Mouse (Mus musculus): ENCODE data around the gene Exosc5.

The Exosc5 gene

GRCm38 (mm10) chr7:25636373-25636772 is 22.6 kb upstream of the Exosc5 start:
- CTCF ChIA-PET, result no interaction called here

- CTCF ChIA-PET, result interaction anchor here (0.6 to 0.8 kb wide), 2 partner anchors 8 to 14 kb away, joined by 3 read pairs; no protein-coding TSS in a partner anchor
These were observed 21.9 kb upstream of the Exosc5 start for GRCm38 (mm10) chr7:25637099-25637498.

- CTCF ChIA-PET, result no interaction called here
These were observed 19.2 kb upstream of the Exosc5 start for GRCm38 (mm10) chr7:25639754-25640153.

GRCm38 (mm10) chr7:25644136-25644535 is 14.8 kb upstream of the Exosc5 start:
- CTCF ChIA-PET, result interaction anchor here (2.1 kb wide), 1 partner anchor 18 kb away, joined by 4 read pairs; the partner anchor contains the start of gene B3gnt8

- CTCF ChIA-PET, result interaction anchor here (2.1 kb wide), 1 partner anchor 19 kb away, joined by 4 read pairs; the partner anchor contains the start of gene B3gnt8
These were observed 14.3 kb upstream of the Exosc5 start for GRCm38 (mm10) chr7:25644631-25645030.

GRCm38 (mm10) chr7:25645074-25645473 is 13.9 kb upstream of the Exosc5 start:
- CTCF ChIA-PET, result interaction anchor here (2.1 kb wide), 1 partner anchor 19 kb away, joined by 4 read pairs; the partner anchor contains the start of gene B3gnt8

- CTCF ChIA-PET, result interaction anchor here (0.6 to 1.3 kb wide), 3 partner anchors 10 to 211 kb away, joined by 3 to 8 read pairs (median 3); no protein-coding TSS in a partner anchor
These were observed 11.3 kb upstream of the Exosc5 start for GRCm38 (mm10) chr7:25647574-25648123.

- CTCF ChIA-PET, result interaction anchor here (0.5 to 0.6 kb wide), 2 partner anchors 165 to 169 kb away, joined by 4 to 6 read pairs; no protein-coding TSS in a partner anchor
These were observed 9.1 kb upstream of the Exosc5 start for GRCm38 (mm10) chr7:25649839-25650238.

- CTCF ChIA-PET, result interaction anchor here (0.7 to 1.2 kb wide), 4 partner anchors 14 to 222 kb away, joined by 3 read pairs; no protein-coding TSS in a partner anchor
These were observed 7.7 kb upstream of the Exosc5 start for GRCm38 (mm10) chr7:25651281-25651680.

- CTCF ChIA-PET, result interaction anchor here (0.5 to 1.4 kb wide), 8 partner anchors 26 to 389 kb away, joined by 3 to 9 read pairs (median 4); partner anchors contain the start of gene B3gnt8
These were observed 6.7 kb upstream of the Exosc5 start for GRCm38 (mm10) chr7:25652244-25652759.

GRCm38 (mm10) chr7:25655601-25656428 is 3.1 kb upstream of the Exosc5 start:
- CTCF ChIA-PET, result interaction anchor here (0.6 to 0.7 kb wide), 4 partner anchors 24 to 712 kb away, joined by 3 read pairs; no protein-coding TSS in a partner anchor

- CTCF ChIA-PET, result interaction anchor here (0.7 to 0.8 kb wide), 2 partner anchors 10 to 632 kb away, joined by 3 to 7 read pairs; no protein-coding TSS in a partner anchor
These were observed 1.2 kb upstream of the Exosc5 start for GRCm38 (mm10) chr7:25657785-25658184.

GRCm38 (mm10) chr7:25666381-25666780 is 7.4 kb downstream of the Exosc5 start:
- CTCF ChIA-PET, result interaction anchor here (0.6 kb wide), 1 partner anchor 389 kb away, joined by 3 read pairs; no protein-coding TSS in a partner anchor

- CTCF ChIA-PET, result interaction anchor here (0.5 to 0.8 kb wide), 2 partner anchors 8 to 13 kb away, joined by 3 read pairs; no protein-coding TSS in a partner anchor
These were observed 10.2 kb downstream of the Exosc5 start for GRCm38 (mm10) chr7:25669158-25669557.

GRCm38 (mm10) chr7:25669631-25670030 is 10.7 kb downstream of the Exosc5 start:
- CTCF ChIA-PET, result no interaction called here

- CTCF ChIA-PET, result no interaction called here
These were observed 11.1 kb downstream of the Exosc5 start for GRCm38 (mm10) chr7:25670096-25670495.

- CTCF ChIA-PET, result no interaction called here
These were observed 12.7 kb downstream of the Exosc5 start for GRCm38 (mm10) chr7:25671686-25672085.

- CTCF ChIA-PET, result no interaction called here
These were observed 13.5 kb downstream of the Exosc5 start for GRCm38 (mm10) chr7:25672442-25672841.

- CTCF ChIA-PET, result no interaction called here
These were observed 15.3 kb downstream of the Exosc5 start for GRCm38 (mm10) chr7:25674297-25674696.

- CTCF ChIA-PET, result no interaction called here
These were observed 15.8 kb downstream of the Exosc5 start, which contains the start of gene Tmem91 for GRCm38 (mm10) chr7:25674719-25675300. Tmem91 (minus strand) TSS chr7:25675166.

- CTCF ChIA-PET, result interaction anchor here (0.5 kb wide), 1 partner anchor 1550 kb away, joined by 3 read pairs; no protein-coding TSS in a partner anchor
These were observed 16.4 kb downstream of the Exosc5 start for GRCm38 (mm10) chr7:25675405-25675804.

All from spleen, embryonic (tissue).